Mouse (Mus musculus): ENCODE results near the gene Wfdc15a.

Wfdc15a gene

DNA sequence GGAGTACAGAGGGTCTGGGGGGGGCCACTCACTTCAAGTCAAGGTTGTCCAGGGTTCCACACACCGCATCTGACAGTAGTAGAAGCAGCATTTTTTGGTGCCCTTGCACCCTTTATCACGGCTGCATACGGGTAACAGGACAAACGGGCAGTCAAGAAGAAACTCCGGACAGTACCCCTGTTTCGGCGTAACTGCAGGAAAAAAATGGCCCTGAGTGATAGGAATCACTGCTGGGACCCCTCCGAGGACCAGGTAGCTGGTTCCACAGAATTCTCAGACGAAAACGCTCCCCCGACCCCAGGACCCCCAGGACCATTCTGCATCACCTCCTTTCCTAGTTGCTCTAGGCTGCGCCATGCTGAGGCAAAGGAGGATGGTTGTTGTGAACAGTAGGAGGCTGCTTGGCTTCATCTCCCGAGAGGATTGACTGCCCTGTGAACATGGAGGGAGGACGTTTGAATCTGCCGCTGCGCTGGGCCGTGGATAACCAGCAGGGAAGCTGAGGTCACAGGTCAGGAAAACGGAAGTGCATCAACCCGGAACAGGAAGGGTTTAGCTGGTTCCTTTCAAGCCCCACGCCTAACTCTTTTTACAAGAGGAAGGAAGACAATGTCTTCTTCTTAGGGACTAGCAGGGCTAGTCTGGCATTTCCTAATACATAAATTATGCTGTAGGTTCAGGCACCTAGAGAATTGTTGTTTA lies at the start of gene Wfdc15a:
Wfdc15a (minus strand) TSS at position 505 of the 702 bp plus-strand sequence.
- H3K4me1 ChIP-seq (replicated peaks; ENCODE audit: low read depth, low read length), result peaks cover 4% of the 10 kb centered on the region; the same call in 1 of the 2 replicates
- H3K4me3 ChIP-seq (replicated peaks; ENCODE audit: low read length), result no peak within 1 kb of the TSS
- no peaks in the 10 kb centered on the region for H3K27me3 ChIP-seq (ENCODE audit: insufficient read depth, low read length)
- TF ChIP-seq NANOG (IDR thresholded peaks at IDR 0.05; ENCODE audit: borderline replicate concordance, low read length) (no peak), POU5F1 (IDR thresholded peaks at IDR 0.05; ENCODE audit: borderline replicate concordance, low read length) (no peak), CTCF (conservative IDR thresholded peaks at IDR 0.05; ENCODE audit: low read length) (no peak)
- H3K9me3 ChIP-seq (ENCODE audit: low read length), result peaks cover 9% of the 10 kb centered on the region
- no peaks in the 10 kb centered on the region for H3K36me3 ChIP-seq (ENCODE audit: insufficient read depth, low read length)

DNA sequence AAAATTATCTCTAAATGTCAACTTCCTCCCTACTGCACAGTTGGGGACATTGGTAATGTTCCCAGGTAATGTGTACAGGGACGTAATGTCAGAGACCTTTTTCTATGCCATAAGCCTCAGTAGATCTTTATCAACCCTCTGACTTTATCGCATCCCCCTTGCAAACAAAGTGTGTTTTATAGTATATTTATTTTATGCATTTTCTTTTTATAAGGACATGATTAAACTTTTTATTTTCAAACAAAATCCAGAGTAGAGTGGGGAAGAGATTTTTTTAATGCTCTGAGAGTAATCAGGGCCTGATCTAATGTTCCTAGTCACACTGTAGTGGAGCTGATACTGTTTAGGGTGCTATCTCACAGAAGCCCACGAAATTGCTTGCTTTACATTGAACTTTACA lies 38.4 kb upstream of the Wfdc15a start, which contains the start of gene Svs2:
Svs2 (minus strand) TSS at position 101 of the 400 bp plus-strand sequence.
- TF ChIP-seq CTCF (conservative IDR thresholded peaks at IDR 0.05; ENCODE audit: low read length), result no peak
- TF ChIP-seq POU5F1 (IDR thresholded peaks at IDR 0.05; ENCODE audit: borderline replicate concordance, low read length), result no peak
- TF ChIP-seq NANOG (IDR thresholded peaks at IDR 0.05; ENCODE audit: borderline replicate concordance, low read length), result no peak
- no peaks in the 10 kb centered on the region for H3K4me1 ChIP-seq (replicated peaks; ENCODE audit: low read depth, low read length)
- peaks cover 2% of the 10 kb centered on the region; the same call in 1 of the 2 replicates for H3K27me3 ChIP-seq (ENCODE audit: insufficient read depth, low read length)
- no peaks in the 10 kb centered on the region for H3K36me3 ChIP-seq (ENCODE audit: insufficient read depth, low read length)
- no peak within 1 kb of the TSS for H3K4me3 ChIP-seq (replicated peaks; ENCODE audit: low read length)
- H3K9me3 ChIP-seq (ENCODE audit: low read length), result no peaks in the 10 kb centered on the region

DNA sequence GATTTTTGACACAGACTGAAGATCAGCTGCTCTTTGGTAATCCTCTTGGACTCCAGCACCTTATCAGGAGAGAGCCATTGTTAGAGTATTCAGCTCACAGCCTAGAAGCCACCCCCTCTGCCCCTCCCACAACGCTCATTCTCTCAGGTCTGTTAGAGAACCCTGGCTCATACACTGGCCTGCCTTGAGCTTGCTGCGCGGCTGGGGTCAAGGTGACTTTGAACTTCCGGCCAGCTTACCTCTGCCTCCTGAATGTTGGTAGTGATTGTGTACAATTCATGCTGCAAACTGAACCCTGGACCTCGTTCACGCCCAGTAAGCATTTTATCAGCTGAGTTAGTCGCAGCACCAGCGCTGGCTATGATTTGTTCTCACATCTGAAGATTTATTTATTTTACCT lies 32.7 kb upstream of the Wfdc15a start:
- H3K36me3 ChIP-seq (ENCODE audit: insufficient read depth, low read length), result no peaks in the 10 kb centered on the region
- H3K4me1 ChIP-seq (replicated peaks; ENCODE audit: low read depth, low read length), result peaks cover 8% of the 10 kb centered on the region
- no peak for TF ChIP-seq CTCF (conservative IDR thresholded peaks at IDR 0.05; ENCODE audit: low read length)
- TF ChIP-seq POU5F1 (IDR thresholded peaks at IDR 0.05; ENCODE audit: borderline replicate concordance, low read length), result no peak
- no peak for TF ChIP-seq NANOG (IDR thresholded peaks at IDR 0.05; ENCODE audit: borderline replicate concordance, low read length)
- no peaks in the 10 kb centered on the region for H3K27me3 ChIP-seq (ENCODE audit: insufficient read depth, low read length)
- no peak overlapping the region for H3K4me3 ChIP-seq (replicated peaks; ENCODE audit: low read length)
- H3K9me3 ChIP-seq (ENCODE audit: low read length), result no peaks in the 10 kb centered on the region

DNA sequence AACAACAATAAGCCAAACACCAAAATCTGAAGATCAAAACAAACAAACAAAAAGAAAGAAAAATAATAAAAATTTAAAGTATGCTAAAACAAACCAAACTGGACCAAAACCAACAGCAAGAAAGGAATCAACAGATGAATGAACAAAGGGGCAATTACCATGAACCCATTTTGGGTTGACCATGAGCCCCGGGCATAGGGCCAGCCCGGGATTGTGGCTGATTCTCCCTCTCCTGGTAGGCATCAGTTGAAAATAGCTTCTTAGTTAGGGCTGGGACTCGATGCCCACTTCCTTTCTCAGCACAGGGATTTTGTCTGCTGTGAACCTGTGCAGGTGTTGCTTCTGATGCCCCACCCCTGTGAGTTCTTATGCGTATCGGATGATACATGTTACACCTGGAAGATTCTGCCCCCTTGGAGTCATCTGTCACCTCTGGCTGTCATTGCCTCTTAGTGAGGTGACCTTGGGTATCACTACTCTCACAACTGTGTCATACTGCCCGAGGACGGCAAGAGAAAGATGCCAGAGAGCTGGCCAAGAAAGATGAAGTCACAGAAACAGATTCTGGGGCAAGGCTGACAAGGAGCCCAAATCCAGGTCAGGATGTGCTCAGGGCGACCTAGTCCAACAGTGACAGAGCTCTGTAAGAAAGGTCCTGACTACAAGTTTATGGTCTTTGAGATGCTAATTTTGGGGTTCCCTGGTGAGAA lies 28.6 kb upstream of the Wfdc15a start:
- no peaks in the 10 kb centered on the region for H3K27me3 ChIP-seq (ENCODE audit: insufficient read depth, low read length)
- H3K36me3 ChIP-seq (ENCODE audit: insufficient read depth, low read length), result no peaks in the 10 kb centered on the region
- no peaks in the 10 kb centered on the region for H3K9me3 ChIP-seq (ENCODE audit: low read length)
- H3K4me1 ChIP-seq (replicated peaks; ENCODE audit: low read depth, low read length), result peaks cover 8% of the 10 kb centered on the region
- no peak overlapping the region for H3K4me3 ChIP-seq (replicated peaks; ENCODE audit: low read length)
- TF ChIP-seq NANOG (IDR thresholded peaks at IDR 0.05; ENCODE audit: borderline replicate concordance, low read length) (no peak), POU5F1 (IDR thresholded peaks at IDR 0.05; ENCODE audit: borderline replicate concordance, low read length) (no peak), CTCF (conservative IDR thresholded peaks at IDR 0.05; ENCODE audit: low read length) (no peak)

DNA sequence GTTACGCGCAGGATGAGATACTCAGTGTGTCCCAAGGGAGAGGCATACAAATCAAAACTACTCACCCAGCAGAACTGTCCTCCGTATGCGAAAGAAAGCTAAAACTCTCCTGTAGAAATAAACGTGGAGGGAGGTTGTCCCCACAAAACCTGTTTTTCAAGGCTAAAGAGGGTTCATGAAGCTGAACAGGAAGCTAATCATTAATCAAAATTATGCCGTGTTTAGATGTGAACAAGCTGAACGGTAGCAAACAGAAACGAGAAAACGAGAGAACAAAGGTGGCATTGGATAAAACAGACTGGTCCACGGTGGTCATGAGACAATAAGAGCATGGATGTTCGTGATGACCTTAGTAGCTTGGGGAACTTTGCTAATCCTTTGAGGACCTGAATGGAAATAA lies 21.6 kb upstream of the Wfdc15a start, which contains the start of gene Wfdc15b:
Wfdc15b (minus strand) TSS at position 139 of the 400 bp plus-strand sequence.
- Histone ChIP-seq H3K4me3 (replicated peaks; ENCODE audit: low read length) (no peak within 1 kb of the TSS), H3K27me3 (ENCODE audit: insufficient read depth, low read length) (no peaks in the 10 kb centered on the region), H3K36me3 (ENCODE audit: insufficient read depth, low read length) (no peaks in the 10 kb centered on the region), H3K4me1 (replicated peaks; ENCODE audit: low read depth, low read length) (no peaks in the 10 kb centered on the region), H3K9me3 (ENCODE audit: low read length) (no peaks in the 10 kb centered on the region)
- TF ChIP-seq CTCF (conservative IDR thresholded peaks at IDR 0.05; ENCODE audit: low read length) (no peak), NANOG (IDR thresholded peaks at IDR 0.05; ENCODE audit: borderline replicate concordance, low read length) (no peak), POU5F1 (IDR thresholded peaks at IDR 0.05; ENCODE audit: borderline replicate concordance, low read length) (no peak)

DNA sequence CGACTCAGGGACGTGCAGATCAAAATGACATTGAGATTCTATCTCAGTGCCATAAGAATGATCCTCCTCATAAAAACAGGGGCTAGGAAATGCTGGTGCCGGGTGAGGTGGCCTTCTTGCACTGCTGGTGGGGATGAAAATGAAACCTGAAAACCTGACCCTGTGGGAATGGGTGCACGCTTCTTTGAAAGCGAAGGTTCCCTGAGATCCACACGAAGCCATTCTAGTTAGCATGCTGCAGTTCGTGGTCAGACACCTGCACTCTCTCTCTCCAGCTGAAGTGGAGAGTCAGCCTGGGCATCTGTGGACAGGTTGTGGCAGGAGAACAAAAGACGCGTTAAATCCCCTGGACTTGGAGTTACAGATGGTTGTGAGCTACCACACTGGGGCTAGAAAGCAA lies 19.4 kb upstream of the Wfdc15a start:
- H3K4me1 ChIP-seq (replicated peaks; ENCODE audit: low read depth, low read length), result no peaks in the 10 kb centered on the region
- no peak overlapping the region for H3K4me3 ChIP-seq (replicated peaks; ENCODE audit: low read length)
- no peaks in the 10 kb centered on the region for H3K36me3 ChIP-seq (ENCODE audit: insufficient read depth, low read length)
- no peaks in the 10 kb centered on the region for H3K9me3 ChIP-seq (ENCODE audit: low read length)
- TF ChIP-seq CTCF (conservative IDR thresholded peaks at IDR 0.05; ENCODE audit: low read length), result no peak
- no peak for TF ChIP-seq NANOG (IDR thresholded peaks at IDR 0.05; ENCODE audit: borderline replicate concordance, low read length)
- TF ChIP-seq POU5F1 (IDR thresholded peaks at IDR 0.05; ENCODE audit: borderline replicate concordance, low read length), result no peak
- H3K27me3 ChIP-seq (ENCODE audit: insufficient read depth, low read length), result no peaks in the 10 kb centered on the region; the same call in 1 of the 2 replicates

DNA sequence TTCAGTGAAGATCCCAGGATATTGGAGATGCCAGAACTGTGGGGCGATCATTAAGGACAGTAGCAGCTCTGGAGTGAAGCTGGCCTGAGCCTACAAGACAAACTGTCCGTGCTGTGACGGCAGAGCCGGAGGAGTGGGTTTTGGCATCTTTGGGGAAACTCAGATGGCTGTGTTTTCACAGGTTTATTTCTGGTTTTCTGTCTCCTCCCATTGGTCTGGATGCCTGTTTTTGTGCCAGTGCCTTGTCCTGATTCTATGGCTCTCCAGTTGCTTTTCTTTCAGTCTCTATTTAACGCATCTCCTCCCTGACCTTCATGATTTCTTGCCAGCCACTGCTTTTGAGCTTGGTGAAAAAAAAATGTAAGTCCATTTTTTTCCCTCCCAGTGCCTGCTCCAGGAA lies 12.8 kb upstream of the Wfdc15a start:
- no peaks in the 10 kb centered on the region for H3K36me3 ChIP-seq (ENCODE audit: insufficient read depth, low read length)
- TF ChIP-seq POU5F1 (IDR thresholded peaks at IDR 0.05; ENCODE audit: borderline replicate concordance, low read length) (no peak), CTCF (conservative IDR thresholded peaks at IDR 0.05; ENCODE audit: low read length) (no peak), NANOG (IDR thresholded peaks at IDR 0.05; ENCODE audit: borderline replicate concordance, low read length) (no peak)
- no peaks in the 10 kb centered on the region for H3K4me1 ChIP-seq (replicated peaks; ENCODE audit: low read depth, low read length)
- no peaks in the 10 kb centered on the region; the same call in 1 of the 2 replicates for H3K27me3 ChIP-seq (ENCODE audit: insufficient read depth, low read length)
- H3K4me3 ChIP-seq (replicated peaks; ENCODE audit: low read length), result no peak overlapping the region
- peaks cover 3% of the 10 kb centered on the region; the same call in 1 of the 2 replicates for H3K9me3 ChIP-seq (ENCODE audit: low read length)

DNA sequence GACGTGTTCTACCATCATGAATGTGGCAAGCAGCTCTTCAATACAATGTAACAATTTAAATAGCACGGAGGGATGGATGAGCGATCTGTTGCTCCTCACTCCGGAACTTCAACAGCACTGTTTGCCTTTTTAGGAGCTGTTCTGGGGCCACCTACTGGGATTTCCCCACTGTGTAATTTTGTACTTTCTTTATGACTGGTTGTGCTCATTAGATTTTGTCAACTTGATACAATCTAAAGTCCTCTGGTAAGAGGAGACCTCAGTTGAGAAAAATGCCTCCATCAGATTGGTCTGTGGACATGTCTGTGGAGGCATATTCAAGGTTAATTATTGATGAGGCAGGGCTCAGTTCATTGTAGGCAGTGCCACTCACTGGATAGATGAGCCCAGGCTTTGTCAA lies 11.0 kb upstream of the Wfdc15a start:
- peaks cover 10% of the 10 kb centered on the region for H3K9me3 ChIP-seq (ENCODE audit: low read length)
- no peak overlapping the region for H3K4me3 ChIP-seq (replicated peaks; ENCODE audit: low read length)
- no peaks in the 10 kb centered on the region for H3K36me3 ChIP-seq (ENCODE audit: insufficient read depth, low read length)
- no peak for TF ChIP-seq NANOG (IDR thresholded peaks at IDR 0.05; ENCODE audit: borderline replicate concordance, low read length)
- TF ChIP-seq POU5F1 (IDR thresholded peaks at IDR 0.05; ENCODE audit: borderline replicate concordance, low read length), result no peak
- no peak for TF ChIP-seq CTCF (conservative IDR thresholded peaks at IDR 0.05; ENCODE audit: low read length)
- no peaks in the 10 kb centered on the region; the same call in 1 of the 2 replicates for H3K27me3 ChIP-seq (ENCODE audit: insufficient read depth, low read length)
- no peaks in the 10 kb centered on the region for H3K4me1 ChIP-seq (replicated peaks; ENCODE audit: low read depth, low read length)

Measured in E14TG2a.4 (cell line).